7 mouse cellular contexts compared by ENCODE assay signal in the genomic region with DNA sequence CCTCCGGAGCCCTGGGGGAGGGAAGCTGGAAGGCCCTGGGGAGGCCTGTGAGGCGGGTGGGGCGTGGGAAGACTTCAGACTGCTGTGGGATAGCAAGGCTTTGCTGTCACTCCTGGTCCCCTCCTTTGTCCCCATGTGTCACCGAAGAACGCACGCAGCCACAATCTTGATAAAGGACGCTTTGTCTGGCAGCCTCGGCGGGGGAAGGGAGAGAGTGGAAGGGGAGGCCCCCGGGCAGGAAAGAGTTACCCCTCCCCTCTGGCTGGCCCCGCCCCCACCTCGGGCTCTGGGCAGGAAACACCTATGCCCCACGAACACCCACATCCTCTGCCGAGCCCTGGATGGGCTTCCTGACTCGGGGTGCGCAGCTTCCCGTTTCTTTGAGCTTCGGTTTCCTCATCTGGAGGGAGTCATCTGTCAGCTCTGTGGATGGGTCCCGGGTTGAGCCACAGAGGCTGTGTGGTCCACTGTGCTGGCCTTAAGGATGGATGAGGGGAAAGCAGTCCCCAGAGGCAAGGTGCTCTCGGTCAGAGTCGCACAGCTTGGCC.
A peak's percentile ranks its signal among the peaks of the same experiment; 100 is the strongest.
DNase-seq lines count a peak whose midpoint lies in the region; ATAC-seq lines count a peak whose summit lies in the region.

No protein-coding gene starts in this region.

- peak overlapping the region; percentile 55 for H3K4me2 ChIP-seq in embryonic facial prominence, embryonic 13.5 days
- H3K4me2 ChIP-seq in hindbrain, embryonic 12.5 days (replicated peaks) = peak overlapping the region; percentile 33
- H3K4me2 ChIP-seq in limb, embryonic 15.5 days = peak overlapping the region; percentile 48
- H3K4me2 ChIP-seq in midbrain, embryonic 15.5 days = peak overlapping the region; percentile 18

- H3K27me3 ChIP-seq in embryonic facial prominence, embryonic 13.5 days = peaks cover 6% of the 10 kb centered on the region; the same call in 1 of the 2 replicates
- H3K27me3 ChIP-seq in hindbrain, embryonic 12.5 days = peaks cover under 1% of the 10 kb centered on the region; the same call in 1 of the 2 replicates
- peaks cover 15% of the 10 kb centered on the region; the same call in 1 of the 2 replicates for H3K27me3 ChIP-seq in limb, embryonic 15.5 days
- H3K27me3 ChIP-seq in midbrain, embryonic 15.5 days (replicated peaks) = no peaks in the 10 kb centered on the region

- DNase-seq in adrenal gland, adult (ENCODE audit: inconsistent age in 2 of 2, low spot score in 1 of 2) = peak; percentile 57 to 71
- peak; percentile 96 to 97 for DNase-seq in thymus, postnatal 10 days (ENCODE audit: low spot score in 2 of 2)
- no peak for DNase-seq in cerebellum, adult 18-20 months

- no peaks in the 10 kb centered on the region for H3K36me3 ChIP-seq in embryonic facial prominence, embryonic 13.5 days
- no peaks in the 10 kb centered on the region for H3K36me3 ChIP-seq in hindbrain, embryonic 12.5 days
- no peaks in the 10 kb centered on the region for H3K36me3 ChIP-seq in limb, embryonic 15.5 days
- H3K36me3 ChIP-seq in midbrain, embryonic 15.5 days (replicated peaks) = no peaks in the 10 kb centered on the region

- peak overlapping the region; percentile 58 for H3K9ac ChIP-seq in embryonic facial prominence, embryonic 13.5 days
- peak overlapping the region; percentile 29; the same call in 1 of the 2 replicates for H3K9ac ChIP-seq in hindbrain, embryonic 12.5 days
- no peak overlapping the region for H3K9ac ChIP-seq in limb, embryonic 15.5 days
- no peak overlapping the region for H3K9ac ChIP-seq in midbrain, embryonic 15.5 days

- no peak for ATAC-seq in embryonic facial prominence, embryonic 13.5 days (ENCODE audit: insufficient number of reproducible peaks, insufficient read depth, low FRiP score, low TSS enrichment, low read depth)
- peak; percentile 78 for ATAC-seq in hindbrain, embryonic 12.5 days (ENCODE audit: low FRiP score)
- ATAC-seq in limb, embryonic 15.5 days (ENCODE audit: insufficient number of reproducible peaks, low FRiP score, low TSS enrichment, low read depth) = no peak
- 0 out of 2 replicates have a peak, but pooled peaks have one; percentile 25 for ATAC-seq in midbrain, embryonic 15.5 days (replicated peaks)

- H3K4me1 ChIP-seq in embryonic facial prominence, embryonic 13.5 days = peaks cover 56% of the 10 kb centered on the region
- peaks cover 68% of the 10 kb centered on the region for H3K4me1 ChIP-seq in hindbrain, embryonic 12.5 days
- H3K4me1 ChIP-seq in limb, embryonic 15.5 days = peaks cover 39% of the 10 kb centered on the region
- H3K4me1 ChIP-seq in midbrain, embryonic 15.5 days = peaks cover 28% of the 10 kb centered on the region

- 0 out of 2 replicates have a peak overlapping the region, but pooled peaks have one; percentile 22 for H3K27ac ChIP-seq in embryonic facial prominence, embryonic 13.5 days
- H3K27ac ChIP-seq in hindbrain, embryonic 12.5 days = peak overlapping the region; percentile 76
- H3K27ac ChIP-seq in limb, embryonic 15.5 days = peak overlapping the region; percentile 47
- H3K27ac ChIP-seq in midbrain, embryonic 15.5 days = peak overlapping the region; percentile 21; the same call in 1 of the 2 replicates

- peak overlapping the region; percentile 32 for H3K4me3 ChIP-seq in embryonic facial prominence, embryonic 13.5 days
- H3K4me3 ChIP-seq in hindbrain, embryonic 12.5 days = peak overlapping the region; percentile 9; the same call in 1 of the 2 replicates
- peak overlapping the region; percentile 29 for H3K4me3 ChIP-seq in limb, embryonic 15.5 days
- no peak overlapping the region for H3K4me3 ChIP-seq in midbrain, embryonic 15.5 days

- 2% methylated on average over 18 of the region's 21 CpGs for WGBS in embryonic facial prominence, embryonic 13.5 days
- WGBS in hindbrain, embryonic 12.5 days = under 1% methylated on average over 21 of the region's 21 CpGs
- WGBS in limb, embryonic 15.5 days = 4% methylated on average over 21 of the region's 21 CpGs
- 2% methylated on average over 21 of the region's 21 CpGs for WGBS in midbrain, embryonic 15.5 days

- H3K9me3 ChIP-seq in embryonic facial prominence, embryonic 13.5 days = no peaks in the 10 kb centered on the region
- no peaks in the 10 kb centered on the region for H3K9me3 ChIP-seq in hindbrain, embryonic 12.5 days (replicated peaks)
- no peaks in the 10 kb centered on the region for H3K9me3 ChIP-seq in limb, embryonic 15.5 days
- H3K9me3 ChIP-seq in midbrain, embryonic 15.5 days = no peaks in the 10 kb centered on the region

Comparison
In these comparisons a context has a peak if more than half of its experiments do, and no peak if none do; other contexts are left out.
1. DNase-seq: peak in adrenal gland, adult (2 of 2) and thymus, postnatal 10 days (2 of 2); none in cerebellum, adult 18-20 months (0 of 2).
2. ATAC-seq: peak in hindbrain, embryonic 12.5 days (single experiment) and midbrain, embryonic 15.5 days (single experiment); none in embryonic facial prominence, embryonic 13.5 days (single experiment) and limb, embryonic 15.5 days (single experiment).
3. H3K27ac ChIP-seq: peak in every context shown above with its lines; median percentile 76 in hindbrain, embryonic 12.5 days; 47 in limb, embryonic 15.5 days; 22 in embryonic facial prominence, embryonic 13.5 days; 21 in midbrain, embryonic 15.5 days.
4. H3K9ac ChIP-seq: peak in embryonic facial prominence, embryonic 13.5 days (single experiment) and hindbrain, embryonic 12.5 days (single experiment); none in limb, embryonic 15.5 days (single experiment) and midbrain, embryonic 15.5 days (single experiment).
5. Peak in every context shown above with its lines, with median percentiles within 50 percentile points of each other: H3K4me2 ChIP-seq.